Mouse (Mus musculus) limb, embryonic 13.5 days (tissue): ENCODE results near the gene Rnf215. TPM values are rescaled to one million over a fixed set of nuclear protein-coding genes. Genes with fewer than 3 reads are reported as not detected.
A peak's percentile ranks its signal among the peaks of the same experiment; 100 is the strongest.
"Not testable (repeated sequence)": the region's sequence is repeated elsewhere in the genome, so short reads cannot be mapped to it uniquely, and the experiment has no call there.

Experiments
- ATAC-seq: fragments of 200-750 bp; cut with Nextera tagmentation; 2 replicates; pipeline ENCODE4 v1.8.0; 2017; ENCODE audit warnings: low read depth, moderate number of reproducible peaks, moderate TSS enrichment; ENCODE audit not compliant: low FRiP score
- H3K27ac ChIP-seq: fragments of 300-500 bp; sonication (generic); 2 replicates; pipeline ENCODE4 v1.5.1; 2015; ENCODE audit warnings: inconsistent platforms, mild to moderate bottlenecking, moderate library complexity
- H3K27me3 ChIP-seq: fragments of 300-500 bp; sonication (generic); 2 replicates; pipeline ENCODE4 v1.6.1; 2015; ENCODE audit warnings: mild to moderate bottlenecking, inconsistent platforms
- H3K36me3 ChIP-seq: fragments of 300-500 bp; sonication (generic); 2 replicates; pipeline ENCODE4 v1.6.1; 2015; ENCODE audit warnings: inconsistent platforms, mild to moderate bottlenecking, moderate library complexity
- H3K4me1 ChIP-seq: fragments of 300-500 bp; sonication (generic); 2 replicates; pipeline ENCODE4 v1.6.1; 2015; ENCODE audit warnings: inconsistent platforms
- H3K4me2 ChIP-seq: fragments of 300-500 bp; sonication (generic); replicated peaks from 2 replicates; pipeline ENCODE4 v1.6.1; 2015; ENCODE audit warnings: inconsistent platforms, mild to moderate bottlenecking, moderate library complexity
- H3K4me3 ChIP-seq: fragments of 300-500 bp; sonication (generic); 2 replicates; pipeline ENCODE4 v1.5.1; 2015; ENCODE audit warnings: moderate library complexity, mild to moderate bottlenecking, inconsistent platforms
- H3K9ac ChIP-seq: fragments of 300-500 bp; sonication (generic); 2 replicates; pipeline ENCODE4 v1.6.1; 2015; ENCODE audit warnings: mild to moderate bottlenecking, inconsistent platforms
- H3K9me3 ChIP-seq: fragments of 300-500 bp; sonication (generic); 2 replicates; pipeline ENCODE4 v1.6.1; 2016; ENCODE audit warnings: inconsistent platforms
- WGBS: fragments of 180-500 bp; shearing (Covaris S2); methylation state at CpG from one replicate; pipeline ENCODE4 v1.1.7; 2015; 5-methylcytosine and 5-hydroxymethylcytosine counted together
- microRNA-seq: library from miRNA; unstranded; fragments of <30 nt; microRNA quantifications from one replicate; pipeline ENCODE4, GENCODE M21; 2016
- polyA plus RNA-seq: library from polyadenylated mRNA; unstranded; fragments of >200 nt; fragmentation: Nextera tagmentation; extraction: Ambion mirVana; gene quantifications from 2 replicates; pipeline ENCODE4 v1.2.1, GENCODE M21; 2015

The Rnf215 gene
- polyA plus RNA-seq, 1 experiment from 2014 or later, result 38.6 TPM

DNA sequence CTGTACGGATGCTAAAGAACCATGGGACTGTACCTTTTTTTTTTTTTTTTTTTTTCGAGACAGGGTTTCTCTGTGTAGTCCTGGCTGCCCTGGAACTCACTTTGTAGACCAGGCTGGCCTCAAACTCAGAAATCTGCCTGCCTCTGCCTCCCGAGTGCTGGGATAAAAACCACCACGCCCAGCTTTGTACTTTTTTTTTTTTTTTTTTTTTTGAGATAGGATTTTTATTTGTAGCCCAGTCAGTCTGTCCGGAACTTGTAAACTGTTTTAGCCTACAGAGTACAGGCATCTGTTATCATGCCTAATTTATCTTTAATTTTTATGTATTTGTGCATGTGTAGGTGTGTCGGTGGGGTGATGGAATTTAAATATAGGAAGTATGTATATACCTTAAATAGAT is 50.5 kb downstream of the Rnf215 start:
- H3K4me2 ChIP-seq, ATAC-seq, H3K27ac ChIP-seq, H3K9ac ChIP-seq, H3K9me3 ChIP-seq, H3K4me3 ChIP-seq, H3K27me3 ChIP-seq: not testable (repeated sequence)
- 87% methylated on average over 6 of the region's 6 CpGs for WGBS
- peaks cover 30% of the 10 kb centered on the region for H3K4me1 ChIP-seq
- peaks cover 27% of the 10 kb centered on the region for H3K36me3 ChIP-seq

DNA sequence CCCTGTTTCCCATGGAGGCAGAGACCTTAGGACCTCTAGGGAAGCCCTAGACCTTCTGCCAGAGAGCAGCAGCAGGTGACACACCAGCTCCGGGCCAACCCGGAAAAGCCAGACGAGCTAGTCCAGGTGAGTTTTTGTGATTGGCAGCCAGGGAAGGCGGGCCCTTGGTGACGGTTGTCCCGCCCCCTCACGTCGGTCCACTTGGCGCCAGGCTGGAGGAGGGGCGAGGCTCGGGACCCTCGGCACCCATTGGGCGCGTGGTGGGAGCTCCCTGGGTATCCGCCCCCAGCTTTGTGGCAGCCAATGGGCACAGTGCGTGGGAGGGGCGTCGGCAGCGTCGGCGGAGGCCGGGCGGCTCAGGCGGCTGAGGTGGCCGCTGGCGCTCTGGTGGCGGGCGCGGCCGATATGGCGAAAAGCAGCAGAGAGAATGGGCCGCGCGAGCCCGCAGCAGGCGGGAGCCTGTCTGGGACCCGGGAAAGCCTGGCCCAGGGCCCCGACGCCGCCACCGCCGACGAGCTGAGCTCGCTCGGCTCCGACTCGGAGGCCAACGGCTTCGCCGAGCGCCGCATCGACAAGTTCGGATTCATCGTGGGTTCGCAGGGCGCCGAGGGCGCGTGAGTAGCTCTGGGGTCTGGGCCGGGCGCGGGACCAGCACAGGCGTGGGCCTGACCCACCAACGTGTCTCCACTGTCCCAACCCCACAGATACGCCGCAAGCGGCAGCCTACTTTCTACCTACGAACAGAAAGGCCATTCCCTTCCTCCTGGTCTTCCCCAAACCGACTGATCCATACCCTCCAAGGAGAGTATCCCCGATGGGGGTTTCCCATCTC is 51.7 kb downstream of the Rnf215 start, which contains the start of gene Tbc1d10a:
TSS of gene Tbc1d10a (plus strand) at position 304 of the 832 bp plus-strand sequence.
- H3K36me3 ChIP-seq, result peaks cover 14% of the 10 kb centered on the region
- peak within 1 kb of the TSS; percentile 85 for H3K4me3 ChIP-seq
- no peaks in the 10 kb centered on the region for H3K27me3 ChIP-seq
- H3K9me3 ChIP-seq, result no peaks in the 10 kb centered on the region
- under 1% methylated on average over 70 of the region's 71 CpGs for WGBS
- H3K9ac ChIP-seq, result peak within 1 kb of the TSS; percentile 93
- peak; percentile 100 for ATAC-seq
- H3K27ac ChIP-seq, result peak within 1 kb of the TSS; percentile 28; the same call in 1 of the 2 replicates
- peaks cover 41% of the 10 kb centered on the region for H3K4me1 ChIP-seq
- H3K4me2 ChIP-seq, result peak within 1 kb of the TSS; percentile 91

DNA sequence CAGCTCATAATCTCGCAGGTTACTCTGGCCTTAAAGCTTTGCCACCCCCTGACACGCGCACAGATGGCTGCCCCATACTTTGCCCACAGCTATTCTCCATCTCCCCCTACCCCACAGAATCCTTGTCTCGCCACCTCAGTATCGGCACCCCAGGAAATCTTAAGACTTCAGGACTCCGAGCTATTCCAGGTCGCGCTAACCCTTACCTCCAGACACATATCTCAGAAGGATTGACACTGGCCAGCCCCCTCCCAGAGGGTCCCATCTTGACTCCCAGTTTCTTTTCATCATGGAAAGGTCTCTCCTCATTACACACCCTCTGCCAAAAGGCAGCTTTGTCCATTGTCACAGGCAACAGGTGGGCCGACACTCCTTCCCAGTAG is 52.3 kb downstream of the Rnf215 start:
- peak overlapping the region; percentile 93 for H3K9ac ChIP-seq
- no peak overlapping the region for H3K27ac ChIP-seq
- peaks cover 9% of the 10 kb centered on the region for H3K36me3 ChIP-seq
- peak overlapping the region; percentile 91 for H3K4me2 ChIP-seq
- H3K9me3 ChIP-seq, result no peaks in the 10 kb centered on the region
- peak overlapping the region; percentile 85 for H3K4me3 ChIP-seq
- no peak for ATAC-seq
- H3K4me1 ChIP-seq, result peaks cover 47% of the 10 kb centered on the region
- H3K27me3 ChIP-seq, result no peaks in the 10 kb centered on the region
- WGBS, result 15% methylated on average over 9 of the region's 9 CpGs

DNA sequence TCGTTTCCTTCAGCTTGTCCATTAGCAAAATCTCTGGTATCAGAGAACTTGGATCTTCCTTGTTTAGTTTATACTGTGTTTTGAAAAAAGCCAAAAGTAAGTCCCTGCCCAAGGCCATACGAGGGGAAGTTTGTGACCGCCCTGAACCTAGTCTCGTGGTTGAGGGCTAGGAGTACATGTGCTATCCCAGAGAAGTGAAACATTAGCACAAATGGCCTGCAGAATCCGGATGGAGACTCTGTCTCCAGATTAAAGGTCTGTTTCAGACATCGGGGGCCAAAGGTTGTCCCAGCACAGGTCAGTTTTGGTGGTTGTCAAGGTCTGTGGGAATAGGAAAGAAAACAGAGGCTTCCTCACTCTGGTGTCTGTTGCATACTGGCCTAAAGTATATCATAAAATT is 54.2 kb downstream of the Rnf215 start:
- no peaks in the 10 kb centered on the region; the same call in 1 of the 2 replicates for H3K36me3 ChIP-seq
- H3K4me2 ChIP-seq, result no peak overlapping the region
- WGBS, result 85% methylated on average over 6 of the region's 6 CpGs

DNA sequence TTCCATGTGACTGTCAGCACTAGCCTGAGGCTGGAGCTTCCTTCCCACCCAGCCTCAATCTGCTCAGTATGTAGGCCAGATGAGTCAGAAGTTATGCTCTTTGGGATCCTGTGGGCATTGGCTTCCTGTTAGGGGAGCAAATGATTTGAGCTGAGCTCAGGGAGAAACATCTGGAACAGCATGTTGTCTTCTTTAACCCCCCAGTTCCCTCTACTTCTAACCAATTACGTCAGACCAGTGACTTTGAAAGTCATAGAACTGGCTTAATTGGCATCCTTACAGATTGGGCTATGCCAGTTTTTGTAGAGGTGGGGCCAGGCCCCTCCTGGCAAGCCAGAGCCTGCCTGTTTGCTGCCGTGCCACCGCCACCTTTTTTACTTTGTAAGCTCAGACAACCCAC is 55.7 kb downstream of the Rnf215 start:
- Histone ChIP-seq H3K9ac (no peak overlapping the region), H3K4me1 (peaks cover 61% of the 10 kb centered on the region), H3K36me3 (no peaks in the 10 kb centered on the region; the same call in 1 of the 2 replicates), H3K4me2 (peak overlapping the region; percentile 27; the same call in 1 of the 2 replicates), H3K27me3 (no peaks in the 10 kb centered on the region), H3K27ac (peak overlapping the region; percentile 87; the same call in 1 of the 2 replicates), H3K4me3 (no peak overlapping the region), H3K9me3 (no peaks in the 10 kb centered on the region)
- WGBS, result 51% methylated on average over 3 of the region's 3 CpGs
- no peak for ATAC-seq

More for the DNA sequence above, 54.2 kb downstream of the Rnf215 start:
- H3K27me3 ChIP-seq, result no peaks in the 10 kb centered on the region
- no peak overlapping the region for H3K4me3 ChIP-seq
- no peak for ATAC-seq
- H3K4me1 ChIP-seq, result peaks cover 61% of the 10 kb centered on the region
- no peak overlapping the region for H3K27ac ChIP-seq
- H3K9ac ChIP-seq, result no peak overlapping the region; the same call in 1 of the 2 replicates
- H3K9me3 ChIP-seq, result no peaks in the 10 kb centered on the region

Small RNAs within 50 kb of the gene (microRNA-seq; reads per million reads assigned to microRNA genes)
- gene Mir3060, result 3.8 reads per million, percentile 17 among the genes with 10 or more reads in this experiment

Other genes starting within 250 kb of the Rnf215 start
- gene 4921536K21Rik, start 240.1 kb upstream of the Rnf215 start, polyA plus RNA-seq, result 0.09 and 0.20 TPM in 2 replicates
- 11.0 and 12.5 TPM in 2 replicates for gene Dusp18, start 240.0 kb upstream of the Rnf215 start, polyA plus RNA-seq
- gene Slc35e4, start 220.5 kb upstream of the Rnf215 start, polyA plus RNA-seq, result 3.5 and 4.1 TPM in 2 replicates
- gene Tcn2, start 203.0 kb upstream of the Rnf215 start, polyA plus RNA-seq, result 44.1 and 46.0 TPM in 2 replicates
- gene Pes1, start 171.2 kb upstream of the Rnf215 start, polyA plus RNA-seq, result 81.6 and 84.6 TPM in 2 replicates
- gene 4930556J24Rik, start 158.4 kb upstream of the Rnf215 start, polyA plus RNA-seq, result 0.32 and 0.37 TPM in 2 replicates
- 4.2 and 4.5 TPM in 2 replicates for gene Gal3st1, start 151.6 kb upstream of the Rnf215 start, polyA plus RNA-seq
- 0.09 TPM in 2 replicates for gene Sec14l4, start 103.7 kb upstream of the Rnf215 start, polyA plus RNA-seq
- not detected in 2 replicates for gene Sec14l3, start 70.4 kb upstream of the Rnf215 start, polyA plus RNA-seq
- 6.3 and 7.4 TPM in 2 replicates for gene Mtfp1, start 39.8 kb upstream of the Rnf215 start, polyA plus RNA-seq
- 2.5 and 3.5 TPM in 2 replicates for gene Sec14l2, start 11.8 kb upstream of the Rnf215 start, polyA plus RNA-seq
- 9.5 and 10.3 TPM in 2 replicates for gene Ccdc157, start 25.1 kb downstream of the Rnf215 start, polyA plus RNA-seq
- gene Sf3a1, start 25.1 kb downstream of the Rnf215 start, polyA plus RNA-seq, result 57.0 and 65.7 TPM in 2 replicates
- gene Tbc1d10a, start 51.6 kb downstream of the Rnf215 start, polyA plus RNA-seq, result 40.2 and 42.3 TPM in 2 replicates
- gene Castor1, start 83.0 kb downstream of the Rnf215 start, polyA plus RNA-seq, result 4.5 and 4.7 TPM in 2 replicates
- 0.06 TPM in 1 of 2 replicates, not detected in the other for gene Osm, start 101.2 kb downstream of the Rnf215 start, polyA plus RNA-seq
- gene Lif, start 122.4 kb downstream of the Rnf215 start, polyA plus RNA-seq, result 0.08 TPM in 2 replicates